Mouse (Mus musculus) ES-Bruce4 (cell line): ENCODE data around the gene Hdac4.

Experiments used
- CTCF ChIP-seq: IDR thresholded peaks from one replicate; pipeline ENCODE4 v1.8.1; 2011; ENCODE audit warnings: low read depth, low read length
- EP300 ChIP-seq: IDR thresholded peaks from 2 replicates; pipeline ENCODE4 v1.6.1; 2011; ENCODE audit warnings: low read depth, low read length; ENCODE audit not compliant: insufficient read depth
- POLR2A ChIP-seq: IDR thresholded peaks from one replicate; pipeline ENCODE4 v1.8.1; 2011; ENCODE audit warnings: low read length; ENCODE audit not compliant: insufficient read depth

DNA sequence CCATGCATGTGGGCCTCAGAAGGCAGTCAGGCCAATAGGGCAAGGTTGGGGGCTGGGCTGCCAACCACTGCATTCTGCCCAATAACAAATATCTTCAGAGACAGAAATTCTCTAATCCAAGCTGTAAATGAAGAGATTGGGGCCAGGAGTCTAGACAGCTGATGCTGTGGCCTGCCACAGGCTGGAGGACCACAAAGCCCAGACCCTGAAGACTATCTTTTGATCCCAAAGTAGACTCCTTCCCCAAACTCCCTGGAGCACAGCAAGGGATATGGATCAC is 25.8 kb downstream of the Hdac4 start:
- TF ChIP-seq CTCF (no peak), EP300 (no peak), POLR2A (no peak)
